Mouse (Mus musculus) retina, postnatal 7 days (tissue): ENCODE measurements around the gene Ifne.

Experiments
- DNase-seq: peaks from one replicate; pipeline ENCODE4 v3.0.0-alpha.2; 2012; ENCODE audit warnings: low read depth, low spot score

Ifne gene

GRCm38 (mm10) chr4:88880101-88880500, at the start of gene Ifne:
Gene Ifne, minus strand, starts transcription at chr4:88880201.
- no peak for DNase-seq

DNA sequence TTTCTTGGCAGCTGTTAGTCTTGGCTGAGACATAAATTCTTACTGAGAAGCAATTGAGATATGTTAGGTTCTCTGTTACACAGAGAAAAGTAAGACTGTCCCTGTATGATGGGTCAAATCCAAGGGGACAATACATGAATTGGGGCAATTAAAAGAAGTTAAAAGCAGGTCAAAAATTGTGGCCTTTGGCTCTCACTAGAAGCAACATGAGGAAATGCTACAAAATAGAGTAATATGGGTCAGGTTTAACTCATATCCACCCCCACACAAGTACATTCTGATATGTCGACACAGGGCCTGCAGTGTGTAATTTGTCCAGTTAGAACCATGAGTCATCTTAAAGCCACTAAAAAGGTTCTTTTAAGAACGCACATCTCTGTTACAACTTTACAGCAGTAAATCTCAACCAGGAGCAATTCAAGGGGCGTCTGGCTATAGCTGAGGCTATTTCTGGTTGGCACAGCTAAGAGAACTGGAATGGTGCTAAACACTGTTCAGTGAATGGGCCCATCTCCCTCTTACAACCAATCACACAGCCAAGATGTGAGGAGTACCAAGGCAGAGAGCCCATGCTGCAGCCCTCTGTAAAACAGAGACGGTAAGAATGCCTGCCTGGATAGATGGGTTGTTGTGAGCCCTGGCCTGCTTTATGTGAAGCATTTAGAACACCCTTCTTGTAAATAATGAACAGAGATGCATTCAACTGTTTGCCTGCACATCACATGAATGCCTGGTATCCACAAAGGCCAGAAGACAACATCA, 48.5 kb upstream of the Ifne start:
- DNase-seq = no peak

GRCm38 (mm10) chr4:88927850-88928249, 47.8 kb upstream of the Ifne start:
- no peak for DNase-seq

GRCm38 (mm10) chr4:88926637-88927036, 46.6 kb upstream of the Ifne start:
- no peak for DNase-seq

DNA sequence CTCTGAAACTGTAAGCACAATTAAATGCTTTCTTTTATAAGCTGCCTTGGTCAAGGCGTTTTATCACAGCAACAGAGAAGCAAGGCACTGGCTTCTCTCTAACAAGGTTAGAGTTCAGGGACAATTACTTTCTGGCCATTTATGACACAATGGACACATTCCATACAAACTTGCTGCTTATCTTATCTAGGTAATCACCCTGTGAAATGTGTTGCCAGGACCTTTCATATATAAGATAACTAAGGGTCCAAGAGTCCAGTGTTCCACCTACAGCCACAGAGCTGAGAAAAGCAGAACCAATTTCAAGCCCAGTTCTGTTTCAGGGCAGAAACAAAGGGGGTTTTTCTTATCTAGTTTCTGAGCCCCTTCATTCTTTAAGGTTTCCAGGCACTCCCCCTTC, 46.1 kb upstream of the Ifne start:
- DNase-seq = no peak

- DNase-seq = no peak
Observed at GRCm38 (mm10) chr4:88925456-88925855, 45.5 kb upstream of the Ifne start.

DNA sequence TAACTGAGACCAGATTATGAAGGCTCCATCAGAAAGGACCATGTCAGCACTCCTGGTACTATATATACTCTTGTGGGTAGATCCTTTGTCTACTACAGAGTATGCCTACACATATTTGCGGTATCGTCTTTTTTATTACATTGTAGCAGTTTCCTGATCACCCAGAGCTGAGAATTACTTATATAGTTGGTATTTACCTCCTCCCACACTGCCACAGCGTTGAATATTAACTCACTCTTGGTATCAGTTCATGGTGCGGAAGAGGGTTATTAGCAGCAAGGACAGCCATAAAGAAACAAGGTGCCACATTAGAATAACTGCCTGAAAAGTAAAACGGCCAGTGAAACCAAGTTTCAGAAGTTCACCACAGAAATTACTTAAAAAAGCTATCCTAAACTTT, 41.3 kb upstream of the Ifne start:
- DNase-seq = no peak

DNA sequence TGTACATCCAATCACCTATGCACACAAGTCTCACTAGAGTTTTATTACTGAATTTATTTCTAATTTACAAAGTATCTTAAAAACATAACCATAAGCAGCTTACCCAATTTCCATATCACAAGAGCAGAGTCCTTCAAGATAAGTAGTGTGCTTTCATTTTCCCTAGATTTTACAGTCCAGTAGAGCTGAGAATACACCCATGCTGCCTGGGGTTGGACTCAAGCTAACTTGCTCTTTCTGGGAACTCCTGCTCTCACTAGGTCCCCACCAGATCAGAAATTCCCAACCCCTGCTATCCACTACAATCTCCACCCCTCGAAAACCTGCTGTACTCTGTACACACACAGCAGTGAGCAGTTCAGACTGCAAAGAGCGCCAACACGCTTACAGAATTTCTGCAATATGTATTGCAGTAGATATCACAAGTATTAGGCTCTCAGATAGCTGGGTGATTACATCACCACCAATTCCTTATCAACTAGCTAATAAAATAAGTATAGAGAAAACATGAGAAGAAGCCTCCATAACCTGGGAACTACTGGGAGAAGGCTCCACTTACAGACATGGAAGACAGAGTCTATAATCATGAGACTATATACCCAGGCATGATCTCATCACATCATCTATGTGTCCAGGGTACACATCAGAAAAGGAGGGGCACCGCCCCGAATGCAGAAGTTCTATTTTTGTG, 37.9 kb upstream of the Ifne start:
- no peak for DNase-seq

GRCm38 (mm10) chr4:88916306-88916705, 36.3 kb upstream of the Ifne start:
- no peak for DNase-seq

- no peak for DNase-seq
Observed at GRCm38 (mm10) chr4:88913984-88914383, 34.0 kb upstream of the Ifne start.

DNA sequence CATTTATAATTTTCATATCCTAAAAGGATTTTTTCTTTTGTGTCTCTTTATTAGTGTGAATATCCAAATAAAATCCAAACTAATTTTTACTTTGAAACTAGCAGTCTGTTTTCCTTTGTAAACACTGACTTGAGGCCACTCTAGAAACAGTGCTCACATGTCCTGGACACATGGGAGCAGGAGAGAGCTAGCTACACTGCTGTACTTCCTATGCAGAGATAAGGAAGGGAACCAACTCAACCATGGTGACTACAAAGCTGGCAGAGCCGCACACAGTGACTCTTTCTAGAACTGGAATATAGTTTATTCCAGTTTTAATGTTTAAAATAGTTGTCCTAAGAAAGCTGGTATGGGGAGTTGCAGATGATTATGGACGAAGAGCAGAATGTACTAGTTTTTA, 32.9 kb upstream of the Ifne start:
- no peak for DNase-seq

DNA sequence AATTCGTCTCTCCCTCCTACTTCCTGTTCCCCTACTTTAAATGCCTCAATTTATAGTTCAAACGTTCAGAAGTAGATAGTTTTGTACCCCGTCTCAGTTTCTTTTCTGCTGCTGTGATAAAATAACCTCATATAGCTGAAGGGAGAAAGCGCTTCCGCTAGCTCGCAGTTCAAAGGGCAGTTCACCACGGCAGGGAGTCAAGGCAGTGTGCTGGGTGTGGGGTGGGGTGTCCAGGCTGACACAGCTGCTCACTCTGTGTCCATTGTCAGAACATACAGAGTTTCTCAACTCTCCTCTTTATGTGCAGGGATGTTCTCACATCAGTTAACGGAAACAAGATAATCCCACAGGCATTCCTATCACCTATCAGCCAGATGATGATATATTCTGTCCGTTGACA, 32.2 kb upstream of the Ifne start:
- no peak for DNase-seq

DNA sequence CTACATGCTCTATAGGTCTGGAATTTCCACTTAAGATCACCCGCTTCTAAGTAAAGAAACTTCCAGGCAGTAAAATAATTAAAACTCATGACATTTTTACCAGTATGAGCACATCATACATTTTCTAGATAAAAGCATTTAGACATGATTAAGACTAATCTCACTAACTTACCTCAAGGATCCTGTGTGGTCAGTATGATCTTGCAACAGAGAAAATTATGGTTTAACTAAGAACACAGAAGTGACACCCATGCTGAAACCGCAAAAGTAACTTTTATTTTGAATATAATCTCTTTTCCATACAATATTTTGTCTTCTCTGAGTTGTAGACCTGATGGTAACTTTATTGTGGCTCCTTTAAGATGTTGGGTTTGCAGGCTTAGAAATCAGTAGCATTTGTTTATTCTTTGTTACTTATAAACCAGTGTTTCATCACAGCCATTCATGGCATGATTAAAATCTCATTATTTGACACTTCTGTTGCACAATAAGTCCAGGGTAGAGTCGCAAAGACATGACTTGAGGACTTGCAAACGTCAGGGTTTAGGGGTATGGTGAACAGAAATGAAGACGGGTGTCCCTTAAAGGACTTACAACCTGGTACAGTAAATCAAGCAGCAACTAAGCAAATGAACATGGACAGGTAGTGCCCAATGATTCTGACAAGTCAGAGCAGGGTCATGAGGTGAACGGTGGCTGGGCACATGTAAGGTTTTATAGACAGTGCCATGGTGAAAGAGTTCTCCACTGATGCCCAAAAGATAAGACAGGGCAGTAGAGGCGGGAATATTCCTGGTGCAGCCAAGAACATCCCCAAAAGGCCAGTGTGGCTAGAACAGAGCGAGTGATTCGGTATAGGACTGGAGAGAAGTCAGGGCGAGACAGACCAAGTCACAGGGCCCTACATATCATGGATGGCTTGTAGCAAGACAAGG, 29.9 kb upstream of the Ifne start:
- DNase-seq = no peak

GRCm38 (mm10) chr4:88893201-88893754, 13.3 kb upstream of the Ifne start:
- DNase-seq = no peak

- no peak for DNase-seq
Observed at GRCm38 (mm10) chr4:88888236-88888635, 8.2 kb upstream of the Ifne start.

DNA sequence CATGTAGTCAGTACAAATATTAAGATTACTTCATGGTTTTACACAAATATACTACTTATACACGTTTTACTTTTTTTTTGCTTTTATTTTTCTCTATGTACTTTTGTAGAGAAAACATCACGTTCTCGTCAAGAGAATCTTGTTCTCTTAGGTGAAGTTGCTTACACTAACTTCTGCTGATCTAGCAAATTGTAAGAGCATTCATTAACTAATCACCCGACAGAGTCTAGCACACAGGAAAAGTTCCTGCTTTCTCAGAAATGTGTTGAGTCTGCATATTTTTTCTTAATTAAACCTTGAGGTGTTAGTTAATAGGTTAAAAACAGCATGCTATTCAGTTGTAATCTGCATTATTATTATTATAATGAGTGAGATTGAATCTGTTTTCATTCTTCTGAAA, 1.2 kb downstream of the Ifne start:
- DNase-seq = no peak

DNA sequence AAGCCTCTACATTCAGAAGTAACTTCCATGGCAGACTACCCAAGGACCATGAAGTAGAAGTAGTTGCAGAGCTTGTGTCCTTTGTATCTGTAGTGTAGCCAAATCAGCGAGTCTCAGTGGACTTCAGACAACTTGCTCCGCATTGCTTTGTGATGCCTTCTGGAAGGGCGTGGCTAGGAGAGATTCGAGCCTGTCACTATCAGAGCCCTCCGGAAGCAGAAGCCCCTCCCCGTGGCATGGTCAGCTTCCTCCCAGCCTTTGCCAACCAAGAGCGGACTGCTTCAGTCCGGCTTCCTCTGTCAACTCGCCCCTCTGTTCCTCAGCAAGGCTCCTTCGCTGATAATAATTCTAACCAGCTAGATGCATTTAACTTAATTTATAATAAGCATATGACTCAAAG, 1.8 kb downstream of the Ifne start:
- DNase-seq = no peak

GRCm38 (mm10) chr4:88876520-88876919, 3.5 kb downstream of the Ifne start:
- DNase-seq = no peak

DNA sequence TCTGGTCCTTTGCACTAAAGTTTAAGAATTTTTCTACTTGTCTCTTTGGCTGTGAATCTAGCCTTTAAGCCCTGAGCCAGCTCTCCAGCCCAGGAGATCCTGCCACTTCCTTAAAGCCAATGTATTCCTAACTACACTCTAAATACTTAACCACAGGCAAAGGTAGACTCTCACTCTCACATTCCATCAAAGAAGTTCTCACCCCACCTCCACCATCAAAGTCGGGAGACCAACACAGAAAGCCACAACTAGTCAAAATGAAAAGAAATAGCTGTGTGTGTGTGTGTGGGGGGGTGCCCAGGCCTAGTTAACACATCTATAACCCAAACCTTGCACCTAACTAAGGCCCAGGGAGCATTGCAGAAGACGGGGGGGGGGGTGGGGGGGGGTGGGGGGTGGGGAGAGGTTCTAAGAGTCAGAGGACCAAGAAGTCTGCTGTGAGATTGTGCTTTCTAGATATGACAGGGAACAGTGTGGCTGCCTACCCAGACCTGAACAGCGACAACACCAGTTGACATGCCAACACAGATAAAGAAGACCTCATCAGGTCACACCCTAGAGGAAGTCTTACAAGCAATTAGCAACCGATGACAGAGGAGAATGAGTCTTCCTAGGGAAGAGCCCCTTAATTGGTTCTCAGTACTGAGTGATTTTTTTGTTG, 4.4 kb downstream of the Ifne start:
- DNase-seq = no peak

GRCm38 (mm10) chr4:88872691-88873090, 7.3 kb downstream of the Ifne start:
- DNase-seq = no peak
